Mouse (Mus musculus) heart, embryonic 14.5 days (tissue): ENCODE measurements around the gene Rasgef1b. TPM values are rescaled to one million over a fixed set of nuclear protein-coding genes. Genes with fewer than 3 reads are reported as not detected.

ENCODE experiments used
- ATAC-seq: fragments of 200-750 bp; cut with Nextera tagmentation; 2 replicates; pipeline ENCODE4 v1.8.0; 2017; ENCODE audit warnings: low read depth, moderate TSS enrichment; ENCODE audit not compliant: insufficient number of reproducible peaks, insufficient read depth, low FRiP score
- H3K27ac ChIP-seq, 2 experiments: fragments of 200-500 bp in 1 of 2; fragments of 300-500 bp in 1 of 2; sonication (generic) in 1 of 2; replicated peaks in 1 of 2; 2 replicates each; pipeline ENCODE4 v1.5.1; 2012 to 2014; ENCODE audit warnings: low read depth in 2 of 2, low read length in 2 of 2, control low read depth in 1 of 2, mild to moderate bottlenecking in 1 of 2, mixed read lengths in 1 of 2; ENCODE audit not compliant: control insufficient read depth in 1 of 2, insufficient read depth in 1 of 2
- H3K27me3 ChIP-seq: fragments of 300-500 bp; sonication (generic); 2 replicates; pipeline ENCODE4 v1.6.1; 2014; ENCODE audit warnings: mild to moderate bottlenecking, low read length, control low read depth; ENCODE audit not compliant: control insufficient read depth, insufficient read depth
- H3K36me3 ChIP-seq: fragments of 300-500 bp; sonication (generic); 2 replicates; pipeline ENCODE4 v1.6.1; 2014; ENCODE audit warnings: mild to moderate bottlenecking, control low read depth, low read length, mixed read lengths; ENCODE audit not compliant: control insufficient read depth, insufficient read depth
- H3K4me1 ChIP-seq, 2 experiments: fragments of 200-500 bp in 1 of 2; fragments of 300-500 bp in 1 of 2; sonication (generic) in 1 of 2; 2 replicates each; pipeline ENCODE4 v1.6.1; 2012 to 2014; ENCODE audit warnings: low read length in 2 of 2, control low read depth in 1 of 2, mixed read lengths in 1 of 2; ENCODE audit not compliant: control insufficient read depth in 2 of 2, insufficient read depth in 2 of 2
- H3K4me2 ChIP-seq: fragments of 300-500 bp; sonication (generic); 2 replicates; pipeline ENCODE4 v1.6.1; 2014; ENCODE audit warnings: mild to moderate bottlenecking, low read length
- H3K4me3 ChIP-seq, 2 experiments: fragments of 200-500 bp in 1 of 2; fragments of 300-500 bp in 1 of 2; sonication (generic) in 1 of 2; 2 replicates each; pipeline ENCODE4 v1.5.1; 2012 to 2014; ENCODE audit warnings: low read length in 2 of 2, mild to moderate bottlenecking in 2 of 2, control low read depth in 1 of 2, low read depth in 1 of 2, moderate library complexity in 1 of 2; ENCODE audit not compliant: control insufficient read depth in 1 of 2, insufficient read depth in 1 of 2
- H3K9ac ChIP-seq: fragments of 300-500 bp; sonication (generic); 2 replicates; pipeline ENCODE4 v1.6.1; 2014; ENCODE audit warnings: mild to moderate bottlenecking, low read length
- H3K9me3 ChIP-seq: fragments of 300-500 bp; sonication (generic); 2 replicates; pipeline ENCODE4 v1.6.1; 2016; ENCODE audit warnings: low read length, control low read depth; ENCODE audit not compliant: control insufficient read depth
- WGBS: fragments of 180-500 bp; shearing (Covaris S2); extraction: QIAGEN DNeasy Blood & Tissue Kit; methylation state at CpG from one replicate; pipeline ENCODE4 v1.1.7; 2014; 5-methylcytosine and 5-hydroxymethylcytosine counted together
- polyA plus RNA-seq: library from polyadenylated mRNA; unstranded; fragments of >200 nt; fragmentation: Nextera tagmentation; extraction: Ambion mirVana; gene quantifications from 2 replicates; pipeline ENCODE4 v1.2.1, GENCODE M21; 2014

Rasgef1b gene
- polyA plus RNA-seq, 1 experiment from 2014 or later, result 45.9 TPM

DNA sequence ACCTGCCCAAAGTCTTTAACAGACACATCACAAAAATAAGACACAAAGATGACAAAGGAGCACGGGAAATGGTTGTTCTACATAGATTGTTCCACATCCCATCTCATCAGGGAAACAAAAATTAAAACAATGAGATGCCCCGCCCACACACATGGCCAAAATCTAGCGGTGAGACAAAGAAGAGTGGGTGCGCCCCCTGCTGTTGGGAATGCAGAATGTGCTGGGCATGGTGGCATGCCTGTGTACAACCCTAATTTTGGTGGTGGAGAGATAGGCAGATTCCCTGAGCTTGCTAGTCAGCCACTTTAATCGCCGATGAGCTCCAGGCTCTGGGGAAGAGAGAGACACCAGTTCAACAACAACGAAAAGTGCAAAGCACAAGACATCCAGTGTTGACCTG, 98.8 kb downstream of the Rasgef1b start:
- Histone ChIP-seq H3K4me3 (no peak overlapping the region), H3K4me2 (no peak overlapping the region), H3K27me3 (no peaks in the 10 kb centered on the region), H3K9ac (no peak overlapping the region), H3K36me3 (no peaks in the 10 kb centered on the region), H3K9me3 (no peaks in the 10 kb centered on the region), H3K27ac (no peak overlapping the region), H3K4me1 (peaks cover 8 to 24% of the 10 kb centered on the region in 2 experiments)
- WGBS, result 76% methylated on average over 7 of the region's 7 CpGs
- ATAC-seq, result no peak

DNA sequence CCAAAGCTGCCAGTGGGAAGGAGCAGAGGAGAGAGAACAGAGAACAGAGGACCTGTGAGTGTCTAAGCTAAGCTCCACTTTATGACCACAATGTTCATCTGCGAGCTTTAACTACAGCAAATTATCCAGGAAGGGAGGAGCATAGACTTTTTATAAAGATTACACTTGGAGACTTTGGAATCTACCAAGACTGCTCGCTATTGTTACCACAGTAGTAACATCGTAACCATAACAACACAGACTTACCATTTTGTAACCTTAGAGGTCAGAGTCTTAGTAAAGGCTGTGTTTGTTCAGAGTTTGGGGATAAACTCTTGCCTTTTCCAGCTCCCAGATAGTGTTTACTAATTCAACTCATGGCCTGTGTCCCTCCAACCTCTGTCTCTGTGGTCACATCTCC, 103.3 kb downstream of the Rasgef1b start:
- Histone ChIP-seq H3K27ac (no peak overlapping the region), H3K27me3 (no peaks in the 10 kb centered on the region), H3K4me3 (no peak overlapping the region), H3K9ac (no peak overlapping the region), H3K4me2 (no peak overlapping the region), H3K9me3 (no peaks in the 10 kb centered on the region), H3K4me1 (peaks cover 0 to 3% of the 10 kb centered on the region in 2 experiments; a peak in 2 of 4 replicates), H3K36me3 (no peaks in the 10 kb centered on the region)
- WGBS, result 72% methylated on average over 3 of the region's 3 CpGs
- ATAC-seq, result no peak

GRCm38 (mm10) chr5:99620771-99621170, 108.1 kb downstream of the Rasgef1b start:
- no peaks in the 10 kb centered on the region; a peak in 1 of 4 replicates for H3K4me1 ChIP-seq
- H3K4me3 ChIP-seq, result no peak overlapping the region
- H3K36me3 ChIP-seq, result no peaks in the 10 kb centered on the region
- no peaks in the 10 kb centered on the region for H3K9me3 ChIP-seq
- H3K4me2 ChIP-seq, result no peak overlapping the region
- no peaks in the 10 kb centered on the region for H3K27me3 ChIP-seq
- no peak overlapping the region for H3K27ac ChIP-seq
- no peak overlapping the region for H3K9ac ChIP-seq
- ATAC-seq, result no peak
- 78% methylated on average over 5 of the region's 5 CpGs for WGBS

DNA sequence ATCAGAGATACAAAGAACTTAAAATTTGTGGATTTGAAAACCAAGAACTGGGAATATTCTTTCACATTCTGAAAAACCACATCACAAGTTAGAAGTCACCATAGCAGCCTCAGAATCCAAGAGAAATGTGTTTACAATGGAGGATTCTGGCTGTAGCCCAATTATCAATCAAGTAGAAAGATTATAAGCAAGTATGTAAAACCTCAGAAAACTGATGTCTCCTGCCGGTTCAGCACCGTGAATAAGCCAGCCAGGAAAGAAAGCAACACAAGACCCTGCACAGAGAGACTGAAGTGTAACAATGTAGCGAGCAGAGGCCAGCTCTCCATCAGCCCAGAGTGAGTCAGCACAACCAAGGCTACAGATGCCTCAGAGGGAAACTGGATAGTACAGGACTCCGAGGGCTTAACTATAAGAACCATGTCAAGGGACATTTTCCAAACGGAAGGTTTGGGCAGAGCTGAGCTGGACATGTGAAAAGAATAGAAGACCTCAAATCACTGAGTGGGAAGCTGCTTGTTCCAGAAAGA, 111.5 kb downstream of the Rasgef1b start:
- no peak overlapping the region for H3K4me3 ChIP-seq
- no peak for ATAC-seq
- H3K4me2 ChIP-seq, result no peak overlapping the region
- H3K36me3 ChIP-seq, result no peaks in the 10 kb centered on the region
- H3K27me3 ChIP-seq, result 0 out of 2 replicates have a peak, but pooled peaks cover 4% of the 10 kb centered on the region
- peaks cover 5 to 9% of the 10 kb centered on the region in 2 experiments; a peak in 3 of 4 replicates for H3K4me1 ChIP-seq
- no peak overlapping the region for H3K27ac ChIP-seq
- no peaks in the 10 kb centered on the region for H3K9me3 ChIP-seq
- H3K9ac ChIP-seq, result no peak overlapping the region
- 36% methylated on average over 5 of the region's 5 CpGs for WGBS

DNA sequence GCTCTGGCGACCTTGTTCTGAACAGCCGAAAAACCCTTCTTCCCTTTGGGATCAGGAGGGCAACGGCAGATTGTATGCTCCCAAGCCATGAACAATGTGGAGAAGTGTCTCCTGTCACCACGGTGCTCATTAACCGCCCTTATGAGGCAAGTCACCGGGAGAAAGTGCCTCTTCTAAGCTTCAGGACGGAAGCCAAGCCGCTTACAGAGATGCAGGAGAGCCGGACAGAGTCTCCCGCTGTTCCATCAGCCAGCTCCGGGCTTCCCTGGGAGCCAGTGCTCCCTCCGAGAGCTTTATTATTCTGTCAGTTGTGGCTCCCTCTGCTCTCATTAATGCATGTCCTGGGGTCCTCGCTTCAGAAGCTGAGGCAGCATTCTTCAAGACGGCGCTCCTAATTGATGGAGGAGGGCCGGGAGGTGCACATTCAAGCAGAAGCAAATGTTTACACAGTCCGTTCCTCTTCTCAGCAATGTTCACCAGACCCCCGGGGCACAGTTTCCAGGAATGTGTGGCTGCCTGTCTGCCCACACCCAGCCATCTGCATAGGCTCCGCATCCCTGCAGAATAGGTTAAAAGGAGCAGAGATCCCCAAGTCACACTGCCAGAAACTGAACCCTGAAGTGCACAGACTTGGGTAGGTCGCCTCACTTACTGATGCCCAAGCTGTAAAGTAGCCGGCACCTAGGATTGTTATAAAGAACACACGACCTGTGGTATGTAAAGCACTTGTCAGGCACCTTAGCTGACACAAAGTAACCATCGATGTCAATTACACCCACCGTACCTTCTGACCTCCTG, 115.3 kb downstream of the Rasgef1b start:
- H3K9ac ChIP-seq, result no peak overlapping the region
- H3K4me3 ChIP-seq, result peak overlapping the region; percentile 10 to 27
- ATAC-seq, result no peak
- no peaks in the 10 kb centered on the region for H3K9me3 ChIP-seq
- WGBS, result 4% methylated on average over 24 of the region's 24 CpGs
- peaks cover 9% of the 10 kb centered on the region; the same call in 1 of the 2 replicates for H3K27me3 ChIP-seq
- no peaks in the 10 kb centered on the region for H3K36me3 ChIP-seq
- peaks cover 5 to 9% of the 10 kb centered on the region in 2 experiments; a peak in 3 of 4 replicates for H3K4me1 ChIP-seq
- no peak overlapping the region for H3K27ac ChIP-seq
- H3K4me2 ChIP-seq, result peak overlapping the region; percentile 53

- Histone ChIP-seq H3K4me3 (no peak overlapping the region), H3K9me3 (no peaks in the 10 kb centered on the region), H3K27ac (no peak overlapping the region), H3K4me1 (peaks cover 0 to 6% of the 10 kb centered on the region in 2 experiments; a peak in 1 of 4 replicates), H3K9ac (no peak overlapping the region), H3K27me3 (peaks cover 5% of the 10 kb centered on the region; the same call in 1 of the 2 replicates), H3K36me3 (no peaks in the 10 kb centered on the region), H3K4me2 (no peak overlapping the region)
- WGBS, result 52% methylated on average over 5 of the region's 5 CpGs
- 0 out of 2 replicates have a peak, but pooled peaks have one; percentile 39 for ATAC-seq
Measured at GRCm38 (mm10) chr5:99607602-99608001, 121.3 kb downstream of the Rasgef1b start.

DNA sequence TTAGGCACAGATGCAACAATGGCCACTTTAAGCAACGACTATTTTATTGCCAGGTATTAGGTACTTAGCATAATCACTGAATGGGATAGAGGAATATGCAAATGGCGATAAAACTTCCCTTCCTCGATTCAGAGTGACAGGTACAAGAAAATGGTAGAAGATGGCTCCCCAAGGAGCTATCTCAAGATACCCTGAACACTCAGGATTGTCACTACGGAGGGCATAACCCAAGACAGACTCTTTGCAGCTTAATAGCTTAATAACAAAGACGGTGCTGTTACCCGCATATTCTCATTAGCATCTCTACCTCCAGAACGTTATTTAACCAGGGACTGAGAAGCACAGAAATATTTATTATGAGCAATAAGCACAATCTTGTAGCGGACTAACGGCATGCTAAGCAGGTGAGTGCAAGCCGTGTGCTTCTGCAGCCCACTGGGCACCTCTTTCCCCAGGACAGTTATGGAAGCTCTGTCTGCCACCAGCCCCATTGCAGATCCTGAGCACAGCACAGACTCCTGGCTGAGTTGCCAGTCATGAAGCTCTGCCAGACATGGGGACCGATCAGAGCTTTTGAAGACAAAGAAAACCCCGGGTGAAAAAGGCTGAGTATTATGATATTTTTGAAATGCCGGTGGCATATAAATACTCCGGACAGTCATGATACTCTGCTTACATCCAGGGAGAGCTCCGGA, 122.6 kb downstream of the Rasgef1b start:
- Histone ChIP-seq H3K4me2 (no peak overlapping the region), H3K4me1 (peaks cover 0 to 6% of the 10 kb centered on the region in 2 experiments; a peak in 1 of 4 replicates)
- 84% methylated on average over 15 of the region's 15 CpGs for WGBS

More for the DNA sequence above, 122.6 kb downstream of the Rasgef1b start:
- Histone ChIP-seq H3K9ac (no peak overlapping the region), H3K9me3 (no peaks in the 10 kb centered on the region), H3K27ac (no peak overlapping the region), H3K36me3 (no peaks in the 10 kb centered on the region), H3K27me3 (peaks cover 5% of the 10 kb centered on the region; the same call in 1 of the 2 replicates), H3K4me3 (no peak overlapping the region)
- ATAC-seq, result no peak
